11 mouse cellular contexts compared by ENCODE assay signal in genomic region chr16:28140972-28141371, GRCm38 (mm10).
DNase-seq lines count a peak whose midpoint lies in the region; ATAC-seq and TF ChIP-seq lines count a peak whose summit lies in the region.
"Had no signal": no experiment of that assay in that cellular context is flagged by ENCODE, and none has a peak within 500 bp of the region (broad histone marks: within the 10 kb centered on the region; RNA-seq: fewer than 3 reads in every experiment).

No protein-coding gene starts in this region.

- H3K9ac ChIP-seq in lung, embryonic 14.5 days = no peak overlapping the region
- H3K9ac ChIP-seq in MEL (ENCODE audit: control insufficient read depth, low read depth, low read length, poor library complexity, severe bottlenecking) = no peak overlapping the region
- no peak overlapping the region for H3K9ac ChIP-seq in hindbrain, embryonic 12.5 days
- H3K9ac ChIP-seq: heart, embryonic 15.5 days had no signal

- TF ChIP-seq RAD21 in MEL (IDR thresholded peaks at IDR 0.05; ENCODE audit: low read depth, low read length) = no peak; the same call in 1 of the 2 replicates

- no peak for DNase-seq in gastrocnemius, adult 2 months
- no peak for DNase-seq in gastrocnemius, postnatal 14 days
- DNase-seq in lung, embryonic 14.5 days = peak; percentile 63
- no peak for DNase-seq in lung, adult 2 months
- DNase-seq in MEL (ENCODE audit: low read depth, low spot score) = peak; percentile 6
- DNase-seq in embryo, embryonic 10 days (ENCODE audit: low spot score) = peak; percentile 40
- DNase-seq: lung, adult 18-20 months; thymus, adult 2 months had no signal

- H3K4me3 ChIP-seq in gastrocnemius, adult 2 months = no peak overlapping the region
- H3K4me3 ChIP-seq in lung, embryonic 14.5 days (ENCODE audit: low read depth, low read length) = no peak overlapping the region
- no peak overlapping the region for H3K4me3 ChIP-seq in lung, adult 2 months (replicated peaks; ENCODE audit: extremely low read depth, low read depth, low read length)
- no peak overlapping the region for H3K4me3 ChIP-seq in MEL (ENCODE audit: control insufficient read depth in 1 of 2, insufficient read depth in 1 of 2, low read depth in 2 of 2, low read length in 2 of 2)
- H3K4me3 ChIP-seq in hindbrain, embryonic 12.5 days = no peak overlapping the region
- H3K4me3 ChIP-seq: heart, embryonic 15.5 days had no signal

- no peak for TF ChIP-seq EP300 in MEL (IDR thresholded peaks at IDR 0.05; ENCODE audit: low read depth in 1 of 2, low read length in 2 of 2)

- no peak overlapping the region for H3K4me2 ChIP-seq in lung, embryonic 14.5 days
- no peak overlapping the region for H3K4me2 ChIP-seq in hindbrain, embryonic 12.5 days (replicated peaks)
- H3K4me2 ChIP-seq: heart, embryonic 15.5 days had no signal

- intact Hi-C loops in gastrocnemius, adult 2 months (cut with DNase I) = loop anchor here (5.0 kb wide), 1 partner anchor 351 kb away; no protein-coding TSS in a partner anchor
- intact Hi-C loops in gastrocnemius, postnatal 14 days (cut with DNase I; ENCODE audit: low total_unique reads) = no loop called here

- H3K36me3 ChIP-seq in lung, embryonic 14.5 days (ENCODE audit: insufficient read depth) = no peaks in the 10 kb centered on the region
- H3K36me3 ChIP-seq in MEL (ENCODE audit: control insufficient read depth in 1 of 2, insufficient read depth in 2 of 2, low read length in 2 of 2) = no peaks in the 10 kb centered on the region
- no peaks in the 10 kb centered on the region for H3K36me3 ChIP-seq in hindbrain, embryonic 12.5 days
- H3K36me3 ChIP-seq: heart, embryonic 15.5 days had no signal

- WGBS in lung, embryonic 14.5 days = 74% methylated on average over 3 of the region's 3 CpGs
- 71% methylated on average over 3 of the region's 3 CpGs for WGBS in lung, adult 2 months
- 85% methylated on average over 3 of the region's 3 CpGs for WGBS in hindbrain, embryonic 12.5 days

- H3K27ac ChIP-seq in gastrocnemius, adult 2 months = no peak overlapping the region
- no peak overlapping the region for H3K27ac ChIP-seq in lung, embryonic 14.5 days (ENCODE audit: low read depth)
- no peak overlapping the region for H3K27ac ChIP-seq in MEL (ENCODE audit: control insufficient read depth, low read depth, low read length)
- H3K27ac ChIP-seq in hindbrain, embryonic 12.5 days = no peak overlapping the region
- H3K27ac ChIP-seq: heart, embryonic 15.5 days had no signal

- no peaks in the 10 kb centered on the region for H3K4me1 ChIP-seq in lung, embryonic 14.5 days (ENCODE audit: insufficient read depth)
- H3K4me1 ChIP-seq in lung, adult 2 months (ENCODE audit: control insufficient read depth, insufficient read depth, low read length) = no peaks in the 10 kb centered on the region
- H3K4me1 ChIP-seq in MEL (ENCODE audit: control insufficient read depth in 1 of 2, insufficient read depth in 2 of 2, low read length in 2 of 2) = no peaks in the 10 kb centered on the region
- no peaks in the 10 kb centered on the region for H3K4me1 ChIP-seq in hindbrain, embryonic 12.5 days
- H3K4me1 ChIP-seq: heart, embryonic 15.5 days had no signal

- no peaks in the 10 kb centered on the region for H3K79me2 ChIP-seq in MEL (ENCODE audit: control insufficient read depth, insufficient read depth, low read length, poor library complexity)

- no peak for TF ChIP-seq POLR2A in lung, adult 2 months (IDR thresholded peaks at IDR 0.05; ENCODE audit: borderline replicate concordance, extremely low read depth, low read depth, low read length)
- TF ChIP-seq POLR2A in MEL (IDR thresholded peaks at IDR 0.05; ENCODE audit: control insufficient read depth in 1 of 2, insufficient read depth in 1 of 2, low read depth in 1 of 2, low read length in 2 of 2, poor library complexity in 1 of 2) = no peak

- peak; percentile 49 for TF ChIP-seq CTCF in gastrocnemius, adult 2 months (IDR thresholded peaks at IDR 0.05)
- TF ChIP-seq CTCF in lung, embryonic 14.5 days (IDR thresholded peaks at IDR 0.05; ENCODE audit: low read depth) = peak; percentile 57
- no peak for TF ChIP-seq CTCF in lung, adult 2 months (IDR thresholded peaks at IDR 0.05; ENCODE audit: insufficient read depth, low read length)
- TF ChIP-seq CTCF in MEL (IDR thresholded peaks at IDR 0.05 in 2 of 3, conservative IDR thresholded peaks at IDR 0.05 in 1 of 3; ENCODE audit: control insufficient read depth in 1 of 3, insufficient read depth in 1 of 3, low read depth in 2 of 3, low read length in 3 of 3, poor library complexity in 1 of 3, severe bottlenecking in 1 of 3) = peak in 1 of 3 experiments; percentile 17; a peak in 1 of 6 replicates

- ATAC-seq in lung, embryonic 14.5 days (ENCODE audit: insufficient read depth) = no peak
- ATAC-seq in megakaryocyte-erythroid progenitor cell, adult 5-6 weeks (replicated peaks; ENCODE audit: low FRiP score, low TSS enrichment, poor library complexity, severe bottlenecking) = no peak
- ATAC-seq in hindbrain, embryonic 12.5 days (ENCODE audit: low FRiP score) = no peak

- H3K9me3 ChIP-seq in lung, embryonic 14.5 days (ENCODE audit: low read depth, low read length) = no peaks in the 10 kb centered on the region
- no peaks in the 10 kb centered on the region for H3K9me3 ChIP-seq in MEL (replicated peaks; ENCODE audit: insufficient read depth, low read length)
- H3K9me3 ChIP-seq in hindbrain, embryonic 12.5 days (replicated peaks) = no peaks in the 10 kb centered on the region
- H3K9me3 ChIP-seq: heart, embryonic 15.5 days had no signal

- H3K27me3 ChIP-seq in lung, embryonic 14.5 days (ENCODE audit: insufficient read depth, low read length) = no peaks in the 10 kb centered on the region
- no peaks in the 10 kb centered on the region for H3K27me3 ChIP-seq in MEL (ENCODE audit: control insufficient read depth in 1 of 2, insufficient read depth in 2 of 2, low read length in 2 of 2)
- H3K27me3 ChIP-seq in hindbrain, embryonic 12.5 days = no peaks in the 10 kb centered on the region
- H3K27me3 ChIP-seq: heart, embryonic 15.5 days had no signal

TF ChIP-seq in MEL, 35 proteins besides CTCF, POLR2A, EP300 and RAD21:
- TF ChIP-seq SMC3 (IDR thresholded peaks at IDR 0.05; ENCODE audit: low read depth, low read length) (0 out of 2 replicates have a peak, but pooled peaks have one; percentile 16), RCOR1 (IDR thresholded peaks at IDR 0.05; ENCODE audit: low read depth, low read length) (no peak)

Comparison
In these comparisons a context has a peak if more than half of its experiments do, and no peak if none do; other contexts are left out.
1. DNase-seq: peak in lung, embryonic 14.5 days (single experiment), MEL (single experiment) and embryo, embryonic 10 days (single experiment); none in gastrocnemius, adult 2 months (single experiment), gastrocnemius, postnatal 14 days (single experiment) and lung, adult 2 months (single experiment).